In the genomic region with DNA sequence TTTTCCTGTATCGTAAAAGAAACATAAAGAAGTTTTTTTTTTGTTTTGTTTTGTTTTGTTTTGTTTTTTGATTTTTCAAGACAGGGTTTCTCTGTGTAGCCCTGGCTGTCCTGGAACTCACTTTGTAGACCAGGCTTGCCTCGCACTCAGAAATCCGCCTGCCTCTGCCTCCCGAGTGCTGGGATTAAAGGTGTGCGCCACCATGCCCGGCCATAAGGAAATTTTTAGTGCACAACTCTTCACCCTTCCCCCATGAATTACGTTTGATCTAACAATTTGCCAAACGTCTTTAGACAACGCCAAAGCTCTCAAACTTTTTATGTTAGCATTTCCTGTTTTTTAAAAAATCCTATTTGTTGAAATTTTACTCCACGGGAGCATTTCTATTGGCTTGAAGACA, we compare ENCODE assay signal across 8 mouse cellular contexts. TPM values are rescaled to one million over a fixed set of nuclear protein-coding genes. Genes with fewer than 3 reads are reported as not detected.
DNase-seq lines count a peak whose midpoint lies in the region; ATAC-seq and TF ChIP-seq lines count a peak whose summit lies in the region.
"Not testable (repeated sequence)": the region's sequence is repeated elsewhere in the genome, so short reads cannot be mapped to it uniquely, and the experiment has no call there.

No protein-coding gene starts in this region.

- dilution Hi-C loops in CH12.LX (cut with MboI; ENCODE audit: extremely low pct_ligation_motif_present, extremely low pct_unique_long_range_greater_than_20kb, low sequenced_read_pairs): not testable (repeated sequence)

- peaks cover 6 to 35% of the 10 kb centered on the region in 2 experiments; a peak in 3 of 4 replicates for H3K4me1 ChIP-seq in CH12.LX (ENCODE audit: control insufficient read depth in 1 of 2, insufficient read depth in 2 of 2)
- H3K4me1 ChIP-seq in forebrain, embryonic 14.5 days (ENCODE audit: control insufficient read depth, insufficient read depth, low read length): peaks cover 14% of the 10 kb centered on the region
- peaks cover 17% of the 10 kb centered on the region; the same call in 1 of the 2 replicates for H3K4me1 ChIP-seq in heart, postnatal 0 days (ENCODE audit: control insufficient read depth, insufficient read depth)
- H3K4me1 ChIP-seq in liver, embryonic 11.5 days (replicated peaks; ENCODE audit: control insufficient read depth, insufficient read depth, low read length): peaks cover 25% of the 10 kb centered on the region
- peaks cover 47% of the 10 kb centered on the region for H3K4me1 ChIP-seq in midbrain, embryonic 10.5 days
- H3K4me1 ChIP-seq in olfactory bulb, adult 2 months (ENCODE audit: control insufficient read depth, insufficient read depth, low read length): peaks cover 29% of the 10 kb centered on the region

- not testable (repeated sequence) for H3K9ac ChIP-seq in CH12.LX (ENCODE audit: insufficient read depth, low read depth); forebrain, embryonic 14.5 days (ENCODE audit: low read length); heart, postnatal 0 days (replicated peaks; ENCODE audit: low read depth, low read length)
- peak overlapping the region; percentile 8; the same call in 1 of the 2 replicates for H3K9ac ChIP-seq in liver, embryonic 11.5 days (ENCODE audit: low read depth, low read length)

- not testable (repeated sequence) for TF ChIP-seq RAD21 in CH12.LX (IDR thresholded peaks at IDR 0.05; ENCODE audit: low read depth, low read length)

- H3K27ac ChIP-seq in CH12.LX (ENCODE audit: insufficient read depth, low read depth): not testable (repeated sequence)
- peak overlapping the region; percentile 99; the same call in 1 of the 2 replicates for H3K27ac ChIP-seq in forebrain, embryonic 14.5 days (ENCODE audit: low read depth, low read length)
- H3K27ac ChIP-seq in heart, postnatal 0 days (ENCODE audit: low read depth): peak overlapping the region; percentile 100
- peak overlapping the region; percentile 100 for H3K27ac ChIP-seq in liver, embryonic 11.5 days (ENCODE audit: low read depth, low read length)
- H3K27ac ChIP-seq in midbrain, embryonic 10.5 days (replicated peaks): peak overlapping the region; percentile 99
- H3K27ac ChIP-seq in olfactory bulb, adult 2 months (ENCODE audit: insufficient read depth, low read depth, low read length): peak overlapping the region; percentile 32; the same call in 1 of the 2 replicates

- ATAC-seq in forebrain, embryonic 14.5 days; heart, postnatal 0 days (ENCODE audit: insufficient read depth, low read depth); liver, embryonic 11.5 days (replicated peaks; ENCODE audit: low FRiP score): not testable (repeated sequence)

- H3K9me3 ChIP-seq in CH12.LX (replicated peaks; ENCODE audit: low read length); forebrain, embryonic 14.5 days (replicated peaks; ENCODE audit: control insufficient read depth, low read length); heart, postnatal 0 days (replicated peaks; ENCODE audit: control insufficient read depth, low read length); liver, embryonic 11.5 days (ENCODE audit: control insufficient read depth, low read length); midbrain, embryonic 10.5 days (replicated peaks): not testable (repeated sequence)

- DNase-seq in CH12.LX (ENCODE audit: extremely low read depth); forebrain, embryonic 14.5 days (ENCODE audit: low spot score); heart, postnatal 0 days (ENCODE audit: low spot score); liver, embryonic 11.5 days (ENCODE audit: low spot score); midbrain, embryonic 10.5 days (ENCODE audit: low spot score): not testable (repeated sequence)
- DNase-seq in cerebellum, postnatal 25 days: peak; percentile 24 to 25
- peak; percentile 45 for DNase-seq in kidney, adult 9 months

- 0 out of 2 replicates have a peak overlapping the region, but pooled peaks have one; percentile 32 for H3K4me2 ChIP-seq in CH12.LX (ENCODE audit: insufficient read depth, low read depth, poor library complexity, severe bottlenecking)
- peak overlapping the region; percentile 80 for H3K4me2 ChIP-seq in forebrain, embryonic 14.5 days (ENCODE audit: low read length)
- H3K4me2 ChIP-seq in heart, postnatal 0 days (ENCODE audit: low read depth, low read length): peak overlapping the region; percentile 77
- peak overlapping the region; percentile 99 for H3K4me2 ChIP-seq in liver, embryonic 11.5 days

- WGBS in forebrain, embryonic 14.5 days: 52% methylated on average over 10 of the region's 10 CpGs
- 42% methylated on average over 10 of the region's 10 CpGs for WGBS in heart, postnatal 0 days
- 40% methylated on average over 10 of the region's 10 CpGs for WGBS in liver, embryonic 11.5 days
- WGBS in midbrain, embryonic 10.5 days: 61% methylated on average over 10 of the region's 10 CpGs
- WGBS in olfactory bulb, adult 2 months: 21% methylated on average over 10 of the region's 10 CpGs

- peak overlapping the region in 2 of 3 experiments; percentile 29 to 99 for H3K4me3 ChIP-seq in CH12.LX (replicated peaks in 1 of 3; ENCODE audit: low read depth in 2 of 3, low read length in 2 of 3, poor library complexity in 1 of 3)
- peak overlapping the region; percentile 100 for H3K4me3 ChIP-seq in forebrain, embryonic 14.5 days (ENCODE audit: low read depth, low read length)
- H3K4me3 ChIP-seq in heart, postnatal 0 days (ENCODE audit: low read depth, low read length); olfactory bulb, adult 2 months (ENCODE audit: insufficient read depth, low read depth, low read length): not testable (repeated sequence)
- peak overlapping the region; percentile 97 for H3K4me3 ChIP-seq in liver, embryonic 11.5 days (ENCODE audit: low read depth, low read length)
- peak overlapping the region; percentile 86 for H3K4me3 ChIP-seq in midbrain, embryonic 10.5 days

- not testable (repeated sequence) for TF ChIP-seq EP300 in CH12.LX (IDR thresholded peaks at IDR 0.05; ENCODE audit: low read length); heart, postnatal 0 days (IDR thresholded peaks at IDR 0.05; ENCODE audit: low read depth)

- not testable (repeated sequence) for TF ChIP-seq POLR2A in CH12.LX (IDR thresholded peaks at IDR 0.05; ENCODE audit: low read depth, low read length); olfactory bulb, adult 2 months (IDR thresholded peaks at IDR 0.05; ENCODE audit: insufficient read depth, low read depth, low read length)

- H3K27me3 ChIP-seq in CH12.LX (replicated peaks); forebrain, embryonic 14.5 days (replicated peaks; ENCODE audit: control insufficient read depth, insufficient read depth, low read length); heart, postnatal 0 days (ENCODE audit: control insufficient read depth, insufficient read depth, low read length); liver, embryonic 11.5 days (replicated peaks; ENCODE audit: control insufficient read depth, insufficient read depth, low read length); midbrain, embryonic 10.5 days (ENCODE audit: low read depth, poor library complexity, severe bottlenecking): not testable (repeated sequence)

- in situ Hi-C loops in CH12.LX (cut with MboI; ENCODE audit: low pct_ligation_motif_present, low pct_unique_long_range_greater_than_20kb, low sequenced_read_pairs): loop anchor here (5.0 kb wide), 1 partner anchor 32 kb away; the partner anchor contains the start of gene Ccdc85b

- not testable (repeated sequence) for TF ChIP-seq CTCF in CH12.LX (conservative IDR thresholded peaks at IDR 0.05 in 1 of 2, IDR thresholded peaks at IDR 0.05 in 1 of 2; ENCODE audit: low read depth in 2 of 2, low read length in 2 of 2); heart, postnatal 0 days (IDR thresholded peaks at IDR 0.05; ENCODE audit: low read depth); olfactory bulb, adult 2 months (IDR thresholded peaks at IDR 0.05; ENCODE audit: insufficient read depth, low read depth, low read length)

- peaks cover 24% of the 10 kb centered on the region for H3K79me2 ChIP-seq in CH12.LX (replicated peaks; ENCODE audit: control insufficient read depth, extremely low read depth, insufficient read depth, poor library complexity, severe bottlenecking)

- H3K36me3 ChIP-seq in CH12.LX (replicated peaks in 1 of 2; ENCODE audit: control insufficient read depth in 1 of 2, insufficient read depth in 1 of 2, low read length in 1 of 2): peaks cover 35 to 45% of the 10 kb centered on the region in 2 experiments
- peaks cover 45% of the 10 kb centered on the region for H3K36me3 ChIP-seq in forebrain, embryonic 14.5 days (ENCODE audit: control insufficient read depth, insufficient read depth, low read length)
- peaks cover 42% of the 10 kb centered on the region for H3K36me3 ChIP-seq in heart, postnatal 0 days (replicated peaks; ENCODE audit: control insufficient read depth, insufficient read depth, low read length)
- H3K36me3 ChIP-seq in liver, embryonic 11.5 days (ENCODE audit: control insufficient read depth, insufficient read depth, low read length): peaks cover 35% of the 10 kb centered on the region
- H3K36me3 ChIP-seq in midbrain, embryonic 10.5 days: peaks cover 47% of the 10 kb centered on the region

RNA-seq across cellular contexts. Expression of gene Cfl1, which starts 0.5 kb away (rescaled TPM):
- total RNA-seq in CH12.LX (2012; rRNA removed) (818 and 982 TPM in 2 replicates), CH12.LX (2014; rRNA removed) (932 and 999 TPM in 2 replicates)
- 1,768 and 1,993 TPM in 2 replicates for polyA plus RNA-seq in CH12.LX (2012; ENCODE audit: insufficient read length, low read depth)
- 4,491 and 4,757 TPM in 2 replicates for polyA plus RNA-seq in forebrain, embryonic 14.5 days (2014; fragmentation: Nextera tagmentation; extraction: Ambion mirVana)
- total RNA-seq in heart, postnatal 0 days (2014; rRNA removed; ENCODE audit: low replicate concordance): 448 and 685 TPM in 2 replicates
- polyA plus RNA-seq in heart, postnatal 0 days (2015; fragmentation: Nextera tagmentation; extraction: Ambion mirVana): 948 and 963 TPM in 2 replicates
- 2,498 and 2,516 TPM in 2 replicates for polyA plus RNA-seq in liver, embryonic 11.5 days (2014; fragmentation: Nextera tagmentation; extraction: Ambion mirVana)
- polyA plus RNA-seq in midbrain, embryonic 10.5 days (2016; fragmentation: Nextera tagmentation; extraction: Ambion mirVana): 3,131 and 3,331 TPM in 2 replicates
- polyA plus RNA-seq in olfactory bulb, adult 2 months (2012; ENCODE audit: insufficient read depth, insufficient read length, low replicate concordance, missing spikeins): 1,186 and 1,283 TPM in 2 replicates

RNA-seq across cellular contexts. Expression of gene Mus81, which starts 1.5 kb away (rescaled TPM):
- total RNA-seq in CH12.LX (2012; rRNA removed) (28.8 and 31.1 TPM in 2 replicates), CH12.LX (2014; rRNA removed) (18.0 and 20.4 TPM in 2 replicates)
- polyA plus RNA-seq in CH12.LX (2012; ENCODE audit: insufficient read length, low read depth): 29.3 and 30.2 TPM in 2 replicates
- polyA plus RNA-seq in forebrain, embryonic 14.5 days (2014; fragmentation: Nextera tagmentation; extraction: Ambion mirVana): 51.8 and 57.1 TPM in 2 replicates
- 45.8 and 62.4 TPM in 2 replicates for total RNA-seq in heart, postnatal 0 days (2014; rRNA removed; ENCODE audit: low replicate concordance)
- 35.8 and 36.8 TPM in 2 replicates for polyA plus RNA-seq in heart, postnatal 0 days (2015; fragmentation: Nextera tagmentation; extraction: Ambion mirVana)
- 28.3 and 33.8 TPM in 2 replicates for polyA plus RNA-seq in liver, embryonic 11.5 days (2014; fragmentation: Nextera tagmentation; extraction: Ambion mirVana)
- 41.3 and 47.0 TPM in 2 replicates for polyA plus RNA-seq in midbrain, embryonic 10.5 days (2016; fragmentation: Nextera tagmentation; extraction: Ambion mirVana)
- polyA plus RNA-seq in olfactory bulb, adult 2 months (2012; ENCODE audit: insufficient read depth, insufficient read length, low replicate concordance, missing spikeins): not detected in 2 replicates

RNA-seq across cellular contexts. Expression of gene 1700020D05Rik, which starts 13.9 kb away (rescaled TPM):
- total RNA-seq in CH12.LX (2012; rRNA removed): 0.25 and 0.34 TPM in 2 replicates
- total RNA-seq in CH12.LX (2014; rRNA removed): 0.23 TPM in 1 of 2 replicates, not detected in the other
- 0.33 TPM in 1 of 2 replicates, not detected in the other for polyA plus RNA-seq in CH12.LX (2012; ENCODE audit: insufficient read length, low read depth)
- 0.28 TPM in 1 of 2 replicates, not detected in the other for polyA plus RNA-seq in forebrain, embryonic 14.5 days (2014; fragmentation: Nextera tagmentation; extraction: Ambion mirVana)
- total RNA-seq in heart, postnatal 0 days (2014; rRNA removed; ENCODE audit: low replicate concordance): not detected in 2 replicates
- not detected in 2 replicates for polyA plus RNA-seq in heart, postnatal 0 days (2015; fragmentation: Nextera tagmentation; extraction: Ambion mirVana)
- not detected in 2 replicates for polyA plus RNA-seq in liver, embryonic 11.5 days (2014; fragmentation: Nextera tagmentation; extraction: Ambion mirVana)
- polyA plus RNA-seq in midbrain, embryonic 10.5 days (2016; fragmentation: Nextera tagmentation; extraction: Ambion mirVana): not detected in 2 replicates
- not detected in 2 replicates for polyA plus RNA-seq in olfactory bulb, adult 2 months (2012; ENCODE audit: insufficient read depth, insufficient read length, low replicate concordance, missing spikeins)

RNA-seq across cellular contexts. Expression of gene Efemp2, which starts 16.0 kb away (rescaled TPM):
- total RNA-seq in CH12.LX (2012; rRNA removed) (0.51 and 0.59 TPM in 2 replicates), CH12.LX (2014; rRNA removed) (not detected in 2 replicates)
- 0.50 and 1.5 TPM in 2 replicates for polyA plus RNA-seq in CH12.LX (2012; ENCODE audit: insufficient read length, low read depth)
- 25.1 and 29.0 TPM in 2 replicates for polyA plus RNA-seq in forebrain, embryonic 14.5 days (2014; fragmentation: Nextera tagmentation; extraction: Ambion mirVana)
- 46.8 and 52.7 TPM in 2 replicates for total RNA-seq in heart, postnatal 0 days (2014; rRNA removed; ENCODE audit: low replicate concordance)
- 32.2 and 34.1 TPM in 2 replicates for polyA plus RNA-seq in heart, postnatal 0 days (2015; fragmentation: Nextera tagmentation; extraction: Ambion mirVana)
- polyA plus RNA-seq in liver, embryonic 11.5 days (2014; fragmentation: Nextera tagmentation; extraction: Ambion mirVana): 47.8 and 55.3 TPM in 2 replicates
- polyA plus RNA-seq in midbrain, embryonic 10.5 days (2016; fragmentation: Nextera tagmentation; extraction: Ambion mirVana): 67.6 and 69.1 TPM in 2 replicates
- not detected in 2 replicates for polyA plus RNA-seq in olfactory bulb, adult 2 months (2012; ENCODE audit: insufficient read depth, insufficient read length, low replicate concordance, missing spikeins)

RNA-seq across cellular contexts. Expression of gene Snx32, which starts 20.6 kb away (rescaled TPM):
- total RNA-seq in CH12.LX (2012; rRNA removed): 2.7 and 2.8 TPM in 2 replicates
- 0.75 and 0.96 TPM in 2 replicates for total RNA-seq in CH12.LX (2014; rRNA removed)
- polyA plus RNA-seq in CH12.LX (2012; ENCODE audit: insufficient read length, low read depth): 1.2 and 2.4 TPM in 2 replicates
- 55.3 and 73.2 TPM in 2 replicates for polyA plus RNA-seq in forebrain, embryonic 14.5 days (2014; fragmentation: Nextera tagmentation; extraction: Ambion mirVana)
- total RNA-seq in heart, postnatal 0 days (2014; rRNA removed; ENCODE audit: low replicate concordance): 8.6 and 22.6 TPM in 2 replicates
- 9.1 and 9.3 TPM in 2 replicates for polyA plus RNA-seq in heart, postnatal 0 days (2015; fragmentation: Nextera tagmentation; extraction: Ambion mirVana)
- polyA plus RNA-seq in liver, embryonic 11.5 days (2014; fragmentation: Nextera tagmentation; extraction: Ambion mirVana): 7.0 and 8.3 TPM in 2 replicates
- polyA plus RNA-seq in midbrain, embryonic 10.5 days (2016; fragmentation: Nextera tagmentation; extraction: Ambion mirVana): 9.6 and 15.3 TPM in 2 replicates
- not detected in 2 replicates for polyA plus RNA-seq in olfactory bulb, adult 2 months (2012; ENCODE audit: insufficient read depth, insufficient read length, low replicate concordance, missing spikeins)

Comparison
In these comparisons a context has a peak if more than half of its experiments do, and no peak if none do; other contexts are left out.
1. H3K4me2 ChIP-seq: peak in every context shown above with its lines; median percentile 99 in liver, embryonic 11.5 days; 80 in forebrain, embryonic 14.5 days; 77 in heart, postnatal 0 days; 32 in CH12.LX.
2. RNA of gene Mus81, which starts 1.5 kb away (polyA plus RNA-seq): 51.8 to 57.1 TPM in forebrain, embryonic 14.5 days, 41.3 to 47.0 TPM in midbrain, embryonic 10.5 days, 35.8 to 36.8 TPM in heart, postnatal 0 days, 28.3 to 33.8 TPM in liver, embryonic 11.5 days and 29.3 to 30.2 TPM in CH12.LX; not detected in olfactory bulb, adult 2 months; every median in the first group is over 10 times any median in the second.